Mouse (Mus musculus): ENCODE measurements at regions not wholly inside any gene's neighbourhood (a gene's known extent, or its start where the extent isn't known, plus 50 kb on each side); places are given as distances from the start of the nearest gene placed in this dataset.
A peak's percentile ranks its signal among the peaks of the same experiment; 100 is the strongest.
"Not testable (repeated sequence)": the region's sequence is repeated elsewhere in the genome, so short reads cannot be mapped to it uniquely, and the experiment has no call there.

DNA sequence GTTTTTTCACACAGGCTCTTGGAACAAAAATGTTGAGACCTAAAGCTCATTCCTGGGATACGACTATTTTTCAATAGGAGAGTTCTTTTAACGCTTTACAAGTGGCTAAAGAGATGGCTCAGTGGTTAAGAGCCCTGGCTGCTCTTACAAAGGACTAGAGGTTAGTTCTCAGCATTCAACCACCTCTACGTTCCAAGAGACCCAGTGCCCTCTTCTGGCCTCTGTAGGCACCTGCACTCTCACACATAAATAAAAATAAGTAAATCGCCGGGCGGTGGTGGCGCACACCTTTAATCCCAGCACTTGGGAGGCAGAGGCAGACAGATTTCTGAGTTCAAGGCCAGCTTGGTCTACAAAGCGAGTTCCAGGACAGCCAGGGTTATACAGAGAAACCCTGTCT, 70.5 kb upstream of the Rad23b start:
- not testable (repeated sequence) for DNase-seq (ENCODE audit: low spot score in 2 of 2)

DNA sequence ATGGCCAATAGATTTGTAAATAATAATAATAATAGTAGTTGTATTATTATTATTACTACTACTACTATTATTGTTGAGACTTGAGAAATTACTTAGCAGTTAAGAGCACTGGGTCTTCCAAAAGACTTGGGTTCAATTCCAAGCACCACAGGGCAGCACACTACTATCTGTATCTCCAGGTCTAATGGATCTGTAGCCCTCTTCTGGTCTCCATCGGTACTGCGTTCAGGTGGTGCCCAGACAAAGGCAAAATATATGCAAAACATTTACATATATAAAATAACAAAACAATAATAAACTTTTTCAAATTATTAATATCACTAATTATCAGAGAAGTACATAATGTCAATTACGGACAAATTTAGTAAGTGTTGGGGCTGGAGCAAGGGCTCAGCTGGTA, 69.1 kb upstream of the Rad23b start:
- DNase-seq (ENCODE audit: low spot score in 2 of 2), result no peak

DNA sequence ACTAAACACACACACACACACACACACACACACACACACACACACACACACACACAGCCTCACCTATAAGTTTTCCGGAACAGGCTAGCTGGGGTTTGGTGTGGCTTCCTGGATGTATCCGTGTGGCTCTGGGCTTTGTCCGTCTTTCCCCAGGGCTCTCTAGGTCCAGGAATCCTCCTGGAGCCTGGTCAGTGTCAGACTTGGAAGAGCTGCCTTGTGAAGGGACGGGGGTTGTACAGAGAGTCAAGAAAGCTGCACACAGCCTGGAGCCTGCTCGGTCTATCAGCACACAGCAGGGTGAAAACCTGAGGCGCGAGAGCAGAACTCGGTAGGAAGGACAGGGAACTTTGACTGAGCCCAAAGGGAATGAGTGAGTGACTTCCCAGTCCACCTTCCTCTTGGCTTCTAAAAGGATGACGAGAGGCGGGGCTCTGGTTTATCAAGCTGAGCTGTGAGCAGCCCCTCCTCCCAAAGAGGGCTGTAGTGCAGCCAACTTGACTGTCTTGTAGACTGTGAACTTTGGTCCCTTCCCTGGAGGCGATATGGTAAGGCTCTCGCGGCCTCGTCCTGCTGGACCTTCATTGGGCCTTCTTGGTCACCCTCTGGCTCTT, 68.3 kb upstream of the Rad23b start:
- DNase-seq (ENCODE audit: low spot score in 2 of 2), result no peak

DNA sequence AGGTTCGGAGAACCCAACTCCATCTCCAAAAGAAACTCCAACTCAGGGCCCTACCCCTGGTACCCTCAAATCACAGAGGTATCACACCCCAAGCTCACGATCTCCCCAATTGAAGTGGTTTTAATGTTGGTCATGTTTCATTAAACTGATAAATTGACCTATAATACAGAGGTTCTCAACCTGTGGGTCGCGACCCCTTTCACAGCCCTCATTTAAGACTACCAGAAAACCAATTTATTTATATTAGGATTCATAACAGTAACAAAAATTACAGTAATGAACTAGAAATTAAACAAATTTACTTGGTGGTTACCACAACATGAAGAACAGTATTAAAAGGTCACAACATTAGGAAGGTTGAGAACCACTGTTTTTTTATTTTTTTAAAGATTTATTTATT, 67.4 kb upstream of the Rad23b start:
- no peak for DNase-seq (ENCODE audit: low spot score in 2 of 2)

DNA sequence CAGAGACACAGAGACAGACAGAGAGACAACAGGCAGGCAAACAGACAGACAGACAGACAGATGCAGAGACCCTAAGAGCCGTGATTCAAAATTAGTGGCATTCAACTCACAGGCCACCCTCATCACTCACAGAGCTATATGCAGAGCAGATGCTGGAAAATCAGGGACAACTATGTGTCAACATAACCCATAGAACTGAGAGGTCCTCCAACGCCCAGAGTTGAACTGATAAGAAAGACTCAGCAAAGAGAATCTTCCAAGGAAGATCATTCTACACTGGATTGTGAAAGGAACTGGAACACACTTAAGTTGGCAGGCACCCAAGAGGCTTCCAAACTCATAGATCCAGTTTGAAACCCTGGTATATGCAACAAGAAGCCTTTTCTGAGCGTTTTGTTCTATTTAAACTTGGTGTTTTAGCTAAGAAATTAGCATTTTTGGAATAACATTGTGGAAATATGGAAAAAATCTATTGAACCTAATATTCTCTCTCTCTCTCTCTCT, 65.1 kb upstream of the Rad23b start:
- DNase-seq (ENCODE audit: low spot score in 2 of 2), result no peak

DNA sequence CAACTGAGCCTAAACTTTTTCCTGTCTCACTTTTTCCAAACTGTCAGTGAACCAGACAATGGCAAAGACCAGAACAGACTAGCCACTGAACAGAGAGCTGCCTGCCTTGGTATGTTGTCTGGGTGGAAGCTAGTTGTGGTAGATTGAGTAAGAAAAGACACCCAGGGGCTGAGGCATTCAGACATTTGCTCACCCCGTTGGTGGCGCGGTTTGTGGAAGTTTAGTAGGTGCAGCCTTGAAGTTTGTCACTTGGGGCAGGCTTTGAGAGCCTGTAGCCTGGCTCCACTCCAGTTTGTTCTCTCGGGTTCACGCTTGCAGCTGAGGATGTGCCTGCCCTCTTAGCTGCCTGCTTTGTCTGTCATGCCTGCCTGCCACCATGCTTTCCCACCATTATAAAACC, 64.2 kb upstream of the Rad23b start:
- DNase-seq (ENCODE audit: low spot score in 2 of 2), result no peak

DNA sequence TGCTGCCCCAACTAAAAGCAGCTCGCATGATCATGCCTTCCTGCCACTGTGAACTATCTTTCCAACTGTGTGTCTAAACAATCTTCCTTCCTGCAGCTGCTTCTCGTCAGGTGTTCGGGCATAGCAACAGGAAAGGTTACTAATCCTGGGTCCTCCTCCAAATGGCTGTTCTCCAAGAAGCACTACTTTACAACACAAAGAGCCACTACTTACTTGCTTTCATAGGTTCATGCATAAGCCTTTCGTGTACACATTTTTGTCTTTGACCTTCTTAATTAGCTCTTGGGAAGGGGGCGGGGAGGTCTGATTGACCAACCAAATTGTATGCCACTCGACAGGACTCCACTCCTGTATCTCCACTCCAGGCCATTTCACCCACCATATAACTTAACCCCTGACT, 61.4 kb upstream of the Rad23b start:
- no peak for DNase-seq (ENCODE audit: low spot score in 2 of 2)

DNA sequence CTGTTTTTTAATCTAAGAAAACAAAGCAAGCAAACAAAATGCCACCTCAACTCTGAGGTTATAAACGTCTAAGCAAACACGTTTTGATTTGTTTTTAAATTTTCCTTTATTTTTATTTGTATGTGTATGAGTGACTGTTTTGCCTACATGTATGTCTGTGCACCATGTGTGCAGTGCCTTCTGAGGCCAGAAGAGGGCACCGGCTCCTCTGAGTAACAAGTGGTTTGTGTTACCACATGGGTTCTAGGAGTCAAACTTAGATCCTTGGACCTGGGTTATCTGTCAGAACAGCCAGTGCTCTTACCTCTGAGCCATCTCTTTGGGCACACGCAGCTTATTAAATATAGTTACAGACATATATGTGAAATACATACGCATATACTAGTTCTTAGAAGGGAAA, 57.6 kb upstream of the Rad23b start:
- peak in 1 of 2 experiments; percentile 37 for DNase-seq (ENCODE audit: low spot score in 2 of 2)

DNA sequence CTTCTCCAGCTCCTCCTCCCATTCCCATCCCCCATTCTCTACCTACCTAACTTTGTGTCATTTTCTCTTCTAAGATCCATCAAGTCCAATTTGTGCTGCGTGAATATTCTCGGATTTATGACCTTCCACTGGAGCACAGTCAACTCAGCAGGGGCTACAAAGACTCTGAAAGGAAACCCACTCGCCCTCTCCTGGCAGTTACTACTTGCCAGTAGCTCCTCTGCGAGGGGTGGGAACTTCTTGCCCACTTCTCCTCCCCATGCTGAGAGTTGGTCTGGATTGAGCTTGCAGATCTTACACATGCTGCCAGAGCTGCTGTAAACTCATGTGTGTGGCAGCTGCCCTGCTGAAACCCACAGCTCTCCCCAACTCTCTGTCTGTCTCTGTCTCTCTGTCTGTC, 57.1 kb upstream of the Rad23b start:
- DNase-seq (ENCODE audit: low spot score in 2 of 2), result no peak

DNA sequence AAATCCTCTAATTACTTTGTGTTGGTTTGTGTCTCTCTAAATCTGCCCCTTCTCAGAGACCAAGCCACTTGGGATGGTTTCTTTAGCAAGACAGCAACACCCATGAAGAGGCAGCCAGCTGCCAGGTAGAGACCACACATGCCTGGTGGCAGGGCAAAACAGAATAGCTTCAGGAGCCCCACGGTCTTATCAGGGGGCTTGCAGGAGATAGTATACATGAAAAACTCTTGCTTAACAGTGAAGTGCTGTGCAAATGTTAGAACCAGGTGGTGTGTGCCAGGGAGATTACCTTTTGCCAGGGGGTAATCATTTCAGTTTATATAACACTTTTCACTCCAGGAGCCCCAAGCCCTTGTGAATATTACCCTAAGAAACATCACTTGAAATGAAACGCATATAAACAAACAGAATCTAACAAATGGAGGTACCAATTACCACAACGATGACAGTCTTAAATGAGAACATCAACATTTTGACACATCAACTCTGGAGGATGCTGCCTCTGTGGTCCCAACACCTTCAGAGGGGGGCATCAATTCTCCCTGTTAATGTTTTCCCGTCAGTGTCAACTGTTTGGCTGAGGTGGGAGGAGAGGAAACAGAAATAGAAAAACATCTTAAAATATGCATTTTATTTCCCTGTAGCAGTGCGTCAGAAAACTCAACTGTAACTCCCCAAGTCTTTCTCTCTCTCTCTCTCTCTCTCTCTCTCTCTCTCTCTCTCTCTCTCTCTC, 56.3 kb upstream of the Rad23b start:
- DNase-seq (ENCODE audit: low spot score in 2 of 2), result no peak

DNA sequence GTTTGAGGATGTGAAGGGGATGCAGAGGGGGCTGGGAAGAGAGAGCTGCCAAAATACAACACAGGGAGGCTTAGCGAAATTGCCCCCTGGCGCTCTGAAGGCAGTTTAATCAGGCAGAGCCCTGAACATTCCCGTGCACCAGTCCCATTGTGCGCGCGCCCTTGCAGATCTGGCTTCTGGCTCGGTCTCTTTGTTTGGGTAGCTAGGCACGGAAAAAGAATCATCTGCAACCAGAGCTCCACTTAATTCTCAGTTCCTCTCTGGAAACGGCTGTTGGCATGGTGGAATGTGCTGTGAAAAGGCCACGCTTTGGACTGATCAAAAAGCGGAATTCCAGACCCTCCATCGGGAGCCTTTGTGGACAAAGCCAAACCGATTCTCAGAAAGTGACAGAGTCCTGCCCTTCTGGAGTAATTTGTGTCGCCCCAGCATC, 55.6 kb upstream of the Rad23b start:
- peak in 1 of 2 experiments; percentile 54 for DNase-seq (ENCODE audit: low spot score in 2 of 2)

DNA sequence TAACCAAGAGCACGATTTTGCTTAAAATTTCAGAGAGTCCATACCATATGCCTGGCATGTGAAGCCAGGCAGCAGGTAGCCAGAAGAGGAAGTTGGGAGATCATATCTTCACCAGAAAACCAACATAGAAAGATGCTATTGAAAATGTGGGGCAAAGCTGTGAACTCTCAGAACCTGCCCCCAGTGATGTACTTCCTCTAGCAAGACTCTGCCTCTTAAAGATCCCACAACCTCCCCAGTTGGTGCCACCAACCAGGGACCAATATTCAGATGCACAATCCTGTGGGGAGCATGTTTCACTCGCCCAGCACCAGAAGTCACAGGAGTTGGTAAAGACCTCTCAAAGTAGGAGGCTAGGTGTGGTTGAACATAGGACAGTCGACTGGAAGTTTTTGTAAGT, 52.0 kb upstream of the Rad23b start:
- DNase-seq (ENCODE audit: low spot score in 2 of 2), result no peak
